8 mouse cellular contexts compared by ENCODE assay signal in the genomic region with DNA sequence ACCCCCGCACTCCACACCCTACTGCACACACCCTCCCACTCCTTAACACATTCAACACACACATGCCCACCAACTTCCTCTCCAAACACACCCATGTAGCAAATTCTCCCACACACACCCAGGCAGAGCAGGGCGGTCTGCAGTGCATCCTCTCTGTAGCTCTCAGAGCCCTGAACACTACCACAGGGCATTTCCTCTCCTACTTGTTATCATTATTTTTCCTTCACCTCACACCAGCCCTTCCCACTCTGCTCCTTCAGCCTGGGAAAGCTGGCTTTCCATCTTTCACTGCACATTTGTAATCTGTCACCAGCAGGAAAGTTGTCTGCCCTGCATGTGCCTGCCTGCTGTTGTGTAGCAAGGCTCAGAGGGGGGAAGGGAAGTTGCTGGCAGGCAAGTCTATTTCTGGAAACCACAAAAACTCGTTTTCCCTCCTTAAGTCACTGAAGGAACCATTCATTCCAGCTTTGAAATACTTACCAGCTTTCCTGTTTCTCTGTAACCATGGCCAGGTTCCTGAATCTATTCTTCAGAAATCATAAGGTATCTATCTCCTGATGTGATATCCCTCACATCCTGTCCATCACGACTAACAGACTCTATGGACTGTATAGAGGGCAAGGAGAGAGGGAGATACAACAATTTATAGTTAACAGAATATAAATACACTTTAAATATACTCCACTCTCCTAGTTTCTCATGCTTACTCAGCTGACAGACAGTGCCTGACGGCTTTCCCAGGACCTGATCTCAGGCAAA. TPM values are rescaled to one million over a fixed set of nuclear protein-coding genes. Genes with fewer than 3 reads are reported as not detected.
DNase-seq lines count a peak whose midpoint lies in the region; ATAC-seq and TF ChIP-seq lines count a peak whose summit lies in the region.

No protein-coding gene starts in this region.

- H3K27ac ChIP-seq in embryonic facial prominence, embryonic 14.5 days (replicated peaks; ENCODE audit: low read depth, low read length): peak overlapping the region; percentile 76
- 0 out of 2 replicates have a peak overlapping the region, but pooled peaks have one; percentile 57 for H3K27ac ChIP-seq in hindbrain, embryonic 12.5 days
- peak overlapping the region; percentile 85 for H3K27ac ChIP-seq in limb, embryonic 12.5 days
- no peak overlapping the region for H3K27ac ChIP-seq in midbrain, embryonic 14.5 days (replicated peaks; ENCODE audit: low read depth, low read length)
- peak overlapping the region; percentile 80 for H3K27ac ChIP-seq in stomach, postnatal 0 days (replicated peaks)

- H3K9ac ChIP-seq in embryonic facial prominence, embryonic 14.5 days (ENCODE audit: low read depth, low read length): no peak overlapping the region
- no peak overlapping the region for H3K9ac ChIP-seq in hindbrain, embryonic 12.5 days
- no peak overlapping the region for H3K9ac ChIP-seq in limb, embryonic 12.5 days (replicated peaks)
- no peak overlapping the region for H3K9ac ChIP-seq in midbrain, embryonic 14.5 days (replicated peaks; ENCODE audit: low read length)
- no peak overlapping the region for H3K9ac ChIP-seq in stomach, postnatal 0 days (ENCODE audit: low read length)

- TF ChIP-seq EP300 in stomach, postnatal 0 days (optimal IDR thresholded peaks at IDR 0.05): peak; percentile 87

- H3K4me2 ChIP-seq in embryonic facial prominence, embryonic 14.5 days (ENCODE audit: low read depth, low read length): peak overlapping the region; percentile 26
- no peak overlapping the region; the same call in 1 of the 2 replicates for H3K4me2 ChIP-seq in hindbrain, embryonic 12.5 days (replicated peaks)
- peak overlapping the region; percentile 32 for H3K4me2 ChIP-seq in limb, embryonic 12.5 days
- H3K4me2 ChIP-seq in midbrain, embryonic 14.5 days (ENCODE audit: low read length): no peak overlapping the region
- H3K4me2 ChIP-seq in stomach, postnatal 0 days (replicated peaks; ENCODE audit: low read depth): no peak overlapping the region

- no peaks in the 10 kb centered on the region for H3K9me3 ChIP-seq in embryonic facial prominence, embryonic 14.5 days (ENCODE audit: control insufficient read depth, low read length)
- no peaks in the 10 kb centered on the region for H3K9me3 ChIP-seq in hindbrain, embryonic 12.5 days (replicated peaks)
- no peaks in the 10 kb centered on the region for H3K9me3 ChIP-seq in limb, embryonic 12.5 days
- no peaks in the 10 kb centered on the region for H3K9me3 ChIP-seq in midbrain, embryonic 14.5 days (ENCODE audit: control insufficient read depth, low read length)
- H3K9me3 ChIP-seq in stomach, postnatal 0 days (ENCODE audit: control insufficient read depth, low read length): no peaks in the 10 kb centered on the region

- H3K4me1 ChIP-seq in embryonic facial prominence, embryonic 14.5 days (ENCODE audit: control insufficient read depth, insufficient read depth, low read length): peaks cover 12% of the 10 kb centered on the region
- H3K4me1 ChIP-seq in hindbrain, embryonic 12.5 days: peaks cover 3% of the 10 kb centered on the region; the same call in 1 of the 2 replicates
- peaks cover 17% of the 10 kb centered on the region for H3K4me1 ChIP-seq in limb, embryonic 12.5 days (replicated peaks)
- H3K4me1 ChIP-seq in midbrain, embryonic 14.5 days (ENCODE audit: control insufficient read depth, insufficient read depth, low read length): no peaks in the 10 kb centered on the region
- peaks cover 6% of the 10 kb centered on the region; the same call in 1 of the 2 replicates for H3K4me1 ChIP-seq in stomach, postnatal 0 days (replicated peaks; ENCODE audit: control insufficient read depth, insufficient read depth)

- ATAC-seq in embryonic facial prominence, embryonic 14.5 days (ENCODE audit: low read depth): peak; percentile 92
- no peak for ATAC-seq in hindbrain, embryonic 12.5 days (ENCODE audit: low FRiP score)
- peak; percentile 66 for ATAC-seq in limb, embryonic 12.5 days (ENCODE audit: insufficient number of reproducible peaks, insufficient read depth, low FRiP score, low TSS enrichment, low read depth)
- ATAC-seq in midbrain, embryonic 14.5 days (ENCODE audit: low FRiP score, low TSS enrichment): no peak
- peak; percentile 77 for ATAC-seq in stomach, postnatal 0 days (ENCODE audit: low FRiP score, low TSS enrichment)

- DNase-seq in spleen, adult 18-20 months: peak; percentile 51 to 52
- DNase-seq in spleen, adult 12 weeks (ENCODE audit: low spot score): no peak
- peak; percentile 93 for DNase-seq in embryonic facial prominence, embryonic 14.5 days (ENCODE audit: low spot score)
- peak; percentile 8 for DNase-seq in midbrain, embryonic 14.5 days
- peak; percentile 17 for DNase-seq in stomach, postnatal 0 days (ENCODE audit: low spot score)
- no peak for DNase-seq in cerebellum, adult 9-10 months

- no peaks in the 10 kb centered on the region for H3K36me3 ChIP-seq in embryonic facial prominence, embryonic 14.5 days (ENCODE audit: control insufficient read depth, insufficient read depth, low read length)
- no peaks in the 10 kb centered on the region for H3K36me3 ChIP-seq in hindbrain, embryonic 12.5 days
- H3K36me3 ChIP-seq in limb, embryonic 12.5 days: no peaks in the 10 kb centered on the region
- no peaks in the 10 kb centered on the region for H3K36me3 ChIP-seq in midbrain, embryonic 14.5 days (ENCODE audit: control insufficient read depth, insufficient read depth, low read length)
- H3K36me3 ChIP-seq in stomach, postnatal 0 days (ENCODE audit: control insufficient read depth, insufficient read depth, low read length): no peaks in the 10 kb centered on the region

- no peak for TF ChIP-seq CTCF in stomach, postnatal 0 days (IDR thresholded peaks at IDR 0.05; ENCODE audit: low read depth)

- H3K4me3 ChIP-seq in embryonic facial prominence, embryonic 14.5 days (ENCODE audit: low read depth, low read length): no peak overlapping the region
- H3K4me3 ChIP-seq in hindbrain, embryonic 12.5 days: no peak overlapping the region
- no peak overlapping the region for H3K4me3 ChIP-seq in limb, embryonic 12.5 days (replicated peaks)
- no peak overlapping the region for H3K4me3 ChIP-seq in midbrain, embryonic 14.5 days (replicated peaks; ENCODE audit: low read depth, low read length)
- H3K4me3 ChIP-seq in stomach, postnatal 0 days (ENCODE audit: low read depth, low read length): no peak overlapping the region

- WGBS in embryonic facial prominence, embryonic 14.5 days: 18% methylated on average over 5 of the region's 5 CpGs
- WGBS in hindbrain, embryonic 12.5 days: 52% methylated on average over 5 of the region's 5 CpGs
- 31% methylated on average over 5 of the region's 5 CpGs for WGBS in limb, embryonic 12.5 days
- 68% methylated on average over 5 of the region's 5 CpGs for WGBS in midbrain, embryonic 14.5 days
- 19% methylated on average over 5 of the region's 5 CpGs for WGBS in stomach, postnatal 0 days

- H3K27me3 ChIP-seq in embryonic facial prominence, embryonic 14.5 days (replicated peaks; ENCODE audit: control insufficient read depth, insufficient read depth, low read length): no peaks in the 10 kb centered on the region
- H3K27me3 ChIP-seq in hindbrain, embryonic 12.5 days: no peaks in the 10 kb centered on the region
- H3K27me3 ChIP-seq in limb, embryonic 12.5 days: no peaks in the 10 kb centered on the region
- H3K27me3 ChIP-seq in midbrain, embryonic 14.5 days (ENCODE audit: control insufficient read depth, insufficient read depth, low read length): no peaks in the 10 kb centered on the region
- no peaks in the 10 kb centered on the region for H3K27me3 ChIP-seq in stomach, postnatal 0 days (ENCODE audit: control insufficient read depth, insufficient read depth, low read length)

RNA-seq across cellular contexts. Expression of a gene that starts 52.0 kb away (rescaled TPM):
- polyA plus RNA-seq in embryonic facial prominence, embryonic 14.5 days (2014; fragmentation: Nextera tagmentation; extraction: Ambion mirVana): 8.4 and 11.6 TPM in 2 replicates
- polyA plus RNA-seq in hindbrain, embryonic 12.5 days (2016; fragmentation: Nextera tagmentation; extraction: Ambion mirVana): 10.7 and 12.0 TPM in 2 replicates
- 11.9 and 13.7 TPM in 2 replicates for polyA plus RNA-seq in limb, embryonic 12.5 days (2016; fragmentation: Nextera tagmentation; extraction: Ambion mirVana)
- polyA plus RNA-seq in midbrain, embryonic 14.5 days (2014; fragmentation: Nextera tagmentation; extraction: Ambion mirVana): 5.5 and 7.6 TPM in 2 replicates
- 2.4 and 2.9 TPM in 2 replicates for polyA plus RNA-seq in stomach, postnatal 0 days (2015; fragmentation: Nextera tagmentation; extraction: Ambion mirVana)

Comparison
In these comparisons a context has a peak if more than half of its experiments do, and no peak if none do; other contexts are left out.
1. DNase-seq: peak in spleen, adult 18-20 months (2 of 2), embryonic facial prominence, embryonic 14.5 days (single experiment), midbrain, embryonic 14.5 days (single experiment) and stomach, postnatal 0 days (single experiment); none in spleen, adult 12 weeks (single experiment) and cerebellum, adult 9-10 months (single experiment).
2. ATAC-seq: peak in embryonic facial prominence, embryonic 14.5 days (single experiment), limb, embryonic 12.5 days (single experiment) and stomach, postnatal 0 days (single experiment); none in hindbrain, embryonic 12.5 days (single experiment) and midbrain, embryonic 14.5 days (single experiment).
3. H3K4me2 ChIP-seq: peak in embryonic facial prominence, embryonic 14.5 days (single experiment) and limb, embryonic 12.5 days (single experiment); none in hindbrain, embryonic 12.5 days (single experiment), midbrain, embryonic 14.5 days (single experiment) and stomach, postnatal 0 days (single experiment).